Mouse (Mus musculus) lung, postnatal 0 days (tissue): ENCODE measurements around the gene Car10.

ENCODE experiments used
- CTCF ChIP-seq: IDR thresholded peaks from 2 replicates; pipeline ENCODE4 v1.5.1; 2016; ENCODE audit warnings: antibody characterized with exemption, mild to moderate bottlenecking
- EP300 ChIP-seq: IDR thresholded peaks from 2 replicates; pipeline ENCODE4 v1.6.1; 2016; ENCODE audit warnings: antibody characterized with exemption, mild to moderate bottlenecking, control low read depth

DNA sequence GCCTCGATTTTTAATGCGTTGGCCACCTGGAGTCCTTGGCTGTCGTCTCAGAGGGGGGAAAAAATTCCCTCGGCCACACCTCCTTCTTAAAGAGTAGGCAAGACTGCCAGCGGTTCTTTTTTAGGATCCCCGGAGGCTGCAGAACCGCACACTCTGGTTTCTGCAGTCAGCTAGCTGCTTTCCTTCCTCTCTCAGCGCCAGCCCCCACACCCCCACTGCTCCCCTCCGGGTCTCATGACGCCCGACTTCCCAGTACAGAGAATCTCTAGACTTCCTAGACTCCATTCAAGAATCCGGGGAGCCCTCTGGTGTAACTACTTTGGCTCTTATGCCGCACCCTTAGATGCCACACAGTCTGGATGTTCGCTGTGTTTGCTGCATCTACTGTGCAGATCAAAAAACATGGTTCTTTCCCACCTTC lies 387 bp upstream of the Car10 start:
- TF ChIP-seq CTCF: no peak
- no peak for TF ChIP-seq EP300
